Mouse (Mus musculus) cerebellum, adult 8-10 months (tissue): Measurements from ENCODE around the gene Frmd6.

Source experiments
- DNase-seq: peaks from one replicate; pipeline ENCODE4 v3.0.0; 2022

The Frmd6 gene

GRCm38 (mm10) chr12:70907651-70908050 is 82.3 kb downstream of the Frmd6 start:
- DNase-seq = no peak

- no peak for DNase-seq
Observed at GRCm38 (mm10) chr12:70908076-70908475, 82.8 kb downstream of the Frmd6 start.

- peak; percentile 82 for DNase-seq
Observed at GRCm38 (mm10) chr12:70910241-70910720, 85.0 kb downstream of the Frmd6 start.

GRCm38 (mm10) chr12:70911029-70911428 is 85.7 kb downstream of the Frmd6 start:
- peak; percentile 87 for DNase-seq

- no peak for DNase-seq
Observed at GRCm38 (mm10) chr12:70911676-70912379, 86.5 kb downstream of the Frmd6 start.

DNA sequence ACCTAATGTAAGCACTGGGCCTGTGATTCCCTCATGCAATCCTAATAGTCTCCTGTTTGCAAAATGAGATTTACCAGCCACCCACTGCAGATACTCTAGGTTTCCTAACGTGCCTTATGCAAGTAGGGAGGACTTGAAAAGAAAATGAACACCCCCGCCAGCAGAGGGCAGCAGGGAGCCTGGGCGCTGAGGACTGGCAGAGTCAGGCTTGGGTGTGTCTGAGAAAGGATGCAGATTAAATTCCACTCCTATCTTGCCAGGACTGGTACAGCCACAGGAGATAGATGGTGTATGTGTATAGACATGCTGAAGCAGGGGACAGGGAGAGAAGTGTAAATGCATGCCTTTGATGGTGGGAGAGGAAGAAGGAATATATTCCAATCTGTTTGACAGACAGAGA is 88.1 kb downstream of the Frmd6 start:
- DNase-seq = no peak

DNA sequence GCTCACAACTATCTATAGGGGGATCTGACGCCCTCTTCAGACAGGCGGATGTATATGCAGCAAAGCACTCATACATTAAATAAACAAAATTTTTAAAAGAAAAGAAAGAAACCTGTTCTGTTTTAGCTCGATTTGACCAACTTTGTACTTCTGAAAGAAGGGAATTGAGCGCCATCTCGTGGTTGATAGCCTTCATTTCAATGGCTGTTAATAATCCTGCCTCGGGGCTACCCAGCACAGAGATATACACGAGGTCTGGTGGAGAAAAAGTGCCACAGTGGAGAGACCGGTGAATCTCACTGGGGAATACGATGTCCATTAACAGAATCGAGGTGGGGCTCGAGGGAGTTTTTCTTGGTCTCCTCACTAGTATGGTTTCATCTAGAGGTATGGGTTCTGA is 89.1 kb downstream of the Frmd6 start:
- peak; percentile 49 for DNase-seq

DNA sequence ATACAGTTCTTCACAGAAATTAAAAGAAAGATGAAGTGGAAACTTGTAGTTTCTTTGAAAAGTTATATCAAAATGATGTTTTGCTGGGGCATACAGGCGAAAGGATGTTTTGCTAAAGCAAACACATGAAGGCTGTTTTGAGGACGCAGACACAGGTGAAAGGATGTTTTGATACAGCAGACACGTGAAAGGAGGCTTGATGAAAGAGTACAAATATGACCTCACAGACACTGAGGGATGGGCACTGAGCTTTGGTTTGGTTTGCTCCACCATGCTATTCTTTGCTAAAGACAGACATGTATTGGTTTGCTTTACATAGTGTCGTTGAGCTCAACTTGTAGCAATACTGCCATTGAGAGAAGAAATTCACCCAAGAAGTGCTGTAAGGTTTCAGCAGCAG is 104.5 kb downstream of the Frmd6 start:
- no peak for DNase-seq

GRCm38 (mm10) chr12:70937150-70937549 is 111.8 kb downstream of the Frmd6 start:
- DNase-seq = peak; percentile 11

DNA sequence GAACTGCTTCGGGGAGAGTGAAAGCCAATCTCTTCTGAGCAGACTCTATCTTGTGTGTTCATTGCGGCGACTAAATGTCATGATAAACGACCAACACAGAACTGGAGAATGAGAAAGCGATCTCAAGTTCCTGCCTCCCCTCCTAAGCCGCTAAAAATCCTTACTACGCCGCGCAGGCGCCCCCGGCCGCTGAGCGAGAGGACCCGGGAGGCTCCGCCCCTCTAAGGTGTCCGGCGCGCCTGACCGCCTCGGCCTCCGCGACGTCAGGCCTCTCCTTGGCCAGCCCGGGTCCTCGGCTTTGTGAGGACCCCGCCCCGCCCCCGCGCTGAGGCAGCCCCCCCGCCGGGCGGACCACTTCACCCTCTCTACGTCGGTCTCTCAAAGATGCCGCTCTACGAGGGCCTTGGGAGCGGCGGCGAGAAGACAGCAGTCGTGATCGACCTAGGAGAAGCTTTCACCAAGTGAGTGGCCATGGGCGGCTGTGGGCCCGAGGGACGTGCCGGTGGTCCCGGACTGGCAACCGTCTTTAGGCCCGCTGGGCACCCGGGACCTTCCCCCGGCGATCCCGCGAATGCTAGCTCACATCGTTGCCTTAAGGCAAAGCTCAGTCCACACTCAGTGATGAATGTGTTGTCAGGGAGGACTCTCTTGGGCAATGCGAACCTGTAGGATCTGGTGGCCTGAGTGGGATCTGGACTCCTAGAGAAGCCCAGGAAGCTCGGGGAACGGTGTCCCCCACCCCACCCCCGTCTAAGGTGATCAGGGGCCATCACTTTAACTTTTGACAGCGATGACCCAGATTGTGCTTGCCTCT is 112.5 kb downstream of the Frmd6 start, which contains the start of gene Actr10:
Gene Actr10 (plus strand): TSS at position 287 of the 814 bp plus-strand sequence.
- peak; percentile 88 for DNase-seq

DNA sequence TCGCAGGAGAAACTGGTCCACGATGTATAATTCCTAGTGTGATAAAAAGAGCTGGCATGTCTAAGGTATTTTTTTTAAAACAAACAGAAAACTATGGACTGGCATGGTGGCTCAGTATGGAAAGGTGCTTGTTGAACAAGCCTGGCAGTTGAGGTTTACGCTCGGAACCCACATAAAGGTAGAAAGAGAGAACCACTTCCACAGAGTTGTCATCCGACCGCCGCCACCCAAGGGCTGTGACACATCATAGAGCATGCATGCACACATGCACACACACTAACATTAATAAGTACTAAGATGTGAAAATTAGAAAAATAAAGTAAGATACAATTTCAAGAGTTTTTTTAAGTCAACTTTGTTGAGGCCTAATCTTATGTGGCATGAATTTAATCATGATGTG is 115.5 kb downstream of the Frmd6 start:
- no peak for DNase-seq

GRCm38 (mm10) chr12:70944181-70944580 is 118.9 kb downstream of the Frmd6 start:
- no peak for DNase-seq

DNA sequence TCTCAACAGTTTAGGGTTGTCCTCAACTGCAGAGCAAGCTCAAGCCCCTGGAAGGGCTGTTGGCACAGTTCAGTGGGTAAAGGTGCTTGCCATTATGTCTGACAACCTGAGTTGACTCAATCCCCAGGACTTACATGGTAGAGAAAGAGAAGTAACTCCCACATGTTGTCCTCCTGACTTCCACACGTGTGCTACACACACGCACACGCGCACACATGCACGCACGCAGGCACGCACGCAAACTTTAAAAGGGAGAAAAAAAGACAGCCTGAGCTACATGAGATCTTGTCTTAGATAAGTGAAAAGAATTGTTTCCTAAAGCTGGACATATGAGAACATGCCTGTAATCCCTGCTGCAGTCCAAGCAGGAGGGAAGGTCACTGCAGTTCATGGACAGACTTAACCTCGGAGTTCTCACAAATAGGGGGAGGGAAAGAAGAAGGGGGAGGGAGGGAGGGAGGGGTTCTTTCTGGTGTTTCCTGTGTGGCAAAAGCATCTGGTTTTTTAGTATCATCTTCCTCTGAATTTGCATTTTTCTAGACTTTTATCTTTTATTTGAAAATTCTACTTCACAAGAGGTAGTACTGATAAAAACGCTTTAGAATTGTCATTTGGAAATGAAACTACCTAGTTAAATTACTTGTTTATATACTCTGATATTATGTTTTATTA is 121.4 kb downstream of the Frmd6 start:
- DNase-seq = no peak
